Mouse (Mus musculus) intestine, postnatal 0 days (tissue): ENCODE results near the gene Ilf2. TPM values are rescaled to one million over a fixed set of nuclear protein-coding genes. Genes with fewer than 3 reads are reported as not detected.

Experiments used
- ATAC-seq: fragments of 200-750 bp; cut with Nextera tagmentation; 2 replicates; pipeline ENCODE4 v1.8.0; 2017; ENCODE audit warnings: mild to moderate bottlenecking, moderate TSS enrichment, moderate library complexity
- H3K27ac ChIP-seq: fragments of 300-500 bp; sonication (generic); 2 replicates; pipeline ENCODE4 v1.5.1; 2014; ENCODE audit warnings: mild to moderate bottlenecking, low read depth, low read length, moderate library complexity
- H3K27me3 ChIP-seq: fragments of 300-500 bp; sonication (generic); replicated peaks from 2 replicates; pipeline ENCODE4 v1.6.1; 2014; ENCODE audit warnings: low read length, mixed read lengths; ENCODE audit not compliant: control insufficient read depth, insufficient read depth
- H3K36me3 ChIP-seq: fragments of 300-500 bp; sonication (generic); 2 replicates; pipeline ENCODE4 v1.6.1; 2014; ENCODE audit warnings: mild to moderate bottlenecking, moderate library complexity; ENCODE audit not compliant: control insufficient read depth, insufficient read depth
- H3K4me1 ChIP-seq: fragments of 300-500 bp; sonication (generic); replicated peaks from 2 replicates; pipeline ENCODE4 v1.6.1; 2014; ENCODE audit warnings: antibody characterized with exemption, low read length, mixed read lengths; ENCODE audit not compliant: control insufficient read depth, insufficient read depth
- H3K4me2 ChIP-seq: fragments of 300-500 bp; sonication (generic); replicated peaks from 2 replicates; pipeline ENCODE4 v1.6.1; 2014; ENCODE audit warnings: low read depth, mild to moderate bottlenecking, moderate library complexity
- H3K4me3 ChIP-seq: fragments of 300-500 bp; sonication (generic); 2 replicates; pipeline ENCODE4 v1.5.1; 2014; ENCODE audit warnings: low read depth, low read length
- H3K9ac ChIP-seq: fragments of 300-500 bp; sonication (generic); 2 replicates; pipeline ENCODE4 v1.6.1; 2014; ENCODE audit warnings: mild to moderate bottlenecking, low read depth, low read length
- H3K9me3 ChIP-seq: fragments of 300-500 bp; sonication (generic); 2 replicates; pipeline ENCODE4 v1.6.1; 2016; ENCODE audit warnings: mixed run types; ENCODE audit not compliant: control insufficient read depth
- CTCF ChIP-seq: sonication (generic); IDR thresholded peaks from 2 replicates; pipeline ENCODE4 v1.5.1; 2016; ENCODE audit warnings: low read depth, mild to moderate bottlenecking, control low read depth, antibody characterized with exemption, moderate library complexity
- WGBS: fragments of 180-500 bp; shearing (Covaris S2); extraction: QIAGEN DNeasy Blood & Tissue Kit; methylation state at CpG from one replicate; pipeline ENCODE4 v1.1.7; 2014; 5-methylcytosine and 5-hydroxymethylcytosine counted together
- polyA plus RNA-seq: library from polyadenylated mRNA; unstranded; fragments of >200 nt; fragmentation: Nextera tagmentation; extraction: Ambion mirVana; gene quantifications from 2 replicates; pipeline ENCODE4 v1.2.1, GENCODE M21; 2015

Gene Ilf2
- polyA plus RNA-seq, 1 experiment from 2014 or later: 38.3 TPM

DNA sequence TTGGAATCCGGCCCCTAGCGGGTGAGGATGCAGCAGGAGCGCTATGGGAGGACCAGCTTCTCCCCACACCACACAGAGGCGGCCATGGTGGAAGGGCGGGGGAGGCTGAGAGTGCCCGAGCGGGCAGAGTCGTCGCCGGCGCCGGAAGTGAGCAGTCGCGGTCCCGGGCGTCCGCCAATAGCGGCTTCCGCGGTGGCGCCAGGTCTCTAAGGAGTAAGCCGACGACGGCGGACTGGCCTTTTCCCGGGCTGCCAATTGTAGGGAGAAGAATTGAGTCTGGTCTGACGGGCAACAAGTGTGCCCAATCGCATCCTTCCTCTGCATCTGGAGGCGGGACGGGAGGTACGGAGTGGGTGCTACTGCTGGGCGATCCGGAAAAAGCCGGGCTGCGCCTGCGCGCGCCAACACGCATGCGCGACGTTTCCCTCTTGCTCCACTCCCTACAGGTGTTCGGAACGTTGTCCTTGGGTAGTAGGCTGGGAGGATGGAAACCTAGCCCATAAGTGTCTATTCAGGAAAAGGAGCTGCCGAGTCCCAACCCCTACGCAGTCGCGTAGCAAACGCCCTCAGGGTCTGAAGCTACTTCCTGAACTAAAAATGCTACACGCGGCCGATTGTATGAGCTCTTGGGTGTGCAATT is 42.4 kb upstream of the Ilf2 start, which contains the start of gene Ints3:
TSS of gene Ints3 (minus strand) at position 242 of the 640 bp plus-strand sequence.
- Histone ChIP-seq H3K27me3 (no peaks in the 10 kb centered on the region), H3K4me2 (peak within 1 kb of the TSS; percentile 96), H3K36me3 (no peaks in the 10 kb centered on the region), H3K4me3 (peak within 1 kb of the TSS; percentile 69), H3K27ac (peak within 1 kb of the TSS; percentile 97), H3K4me1 (peaks cover 5% of the 10 kb centered on the region; the same call in 1 of the 2 replicates), H3K9me3 (no peaks in the 10 kb centered on the region), H3K9ac (peak within 1 kb of the TSS; percentile 86)
- peak; percentile 100 for ATAC-seq
- under 1% methylated on average over 52 of the region's 52 CpGs for WGBS
- TF ChIP-seq CTCF: 0 out of 2 replicates have a peak, but pooled peaks have one; percentile 19

DNA sequence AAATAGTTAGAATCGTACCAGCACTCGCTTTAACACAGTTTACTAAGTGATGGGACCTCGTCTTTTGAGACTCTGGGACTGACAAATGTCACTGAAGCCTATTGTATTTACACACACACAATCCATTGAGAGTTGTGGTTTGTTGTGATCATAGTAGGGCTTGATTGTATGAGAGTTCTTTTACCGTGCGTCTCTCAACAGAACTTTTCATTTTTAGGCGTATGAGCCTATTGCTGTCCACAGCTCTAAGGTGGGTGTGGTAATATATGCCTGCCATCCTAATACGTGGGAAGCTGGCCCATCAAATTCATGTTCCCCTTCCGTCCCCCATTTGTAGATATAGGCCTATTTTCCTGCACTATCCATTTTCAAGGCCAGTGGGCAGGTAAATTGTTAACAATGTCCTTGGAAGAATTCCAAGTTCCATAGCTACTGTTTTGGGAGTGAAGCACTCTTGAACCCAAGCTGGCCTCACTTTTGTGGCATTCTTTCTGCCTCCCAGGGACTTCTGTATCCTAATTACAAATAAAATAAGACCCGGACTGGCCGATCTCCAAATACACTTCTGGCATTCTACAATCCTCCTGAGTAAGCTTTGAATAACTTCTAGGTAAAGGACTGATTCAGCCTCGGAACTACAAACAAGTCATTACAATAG is 41.7 kb upstream of the Ilf2 start:
- no peak for TF ChIP-seq CTCF
- WGBS: 37% methylated on average over 11 of the region's 11 CpGs
- Histone ChIP-seq H3K9ac (0 out of 2 replicates have a peak overlapping the region, but pooled peaks have one; percentile 86), H3K9me3 (no peaks in the 10 kb centered on the region), H3K36me3 (no peaks in the 10 kb centered on the region), H3K4me2 (peak overlapping the region; percentile 96), H3K4me1 (peaks cover 5% of the 10 kb centered on the region; the same call in 1 of the 2 replicates), H3K4me3 (peak overlapping the region; percentile 69), H3K27me3 (no peaks in the 10 kb centered on the region), H3K27ac (peak overlapping the region; percentile 97; the same call in 1 of the 2 replicates)
- ATAC-seq: no peak

DNA sequence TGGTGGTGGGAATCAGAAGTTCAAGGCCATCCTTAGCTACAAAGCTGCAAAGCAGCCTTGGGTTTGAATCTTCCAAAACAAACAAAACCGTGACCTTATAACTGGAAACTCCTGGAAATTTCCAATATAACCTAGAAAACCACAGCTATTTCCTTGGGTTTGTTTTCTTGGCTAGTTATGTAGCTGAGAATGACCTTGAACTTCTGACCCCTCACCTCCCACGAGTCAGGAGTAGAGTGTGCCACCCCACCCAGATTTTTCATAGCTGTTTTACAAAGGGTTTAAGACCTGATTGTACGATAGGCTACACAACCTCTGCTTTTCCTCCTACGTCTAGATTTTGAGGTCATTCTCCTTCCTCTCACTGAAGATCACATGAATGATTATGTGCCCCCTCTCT is 38.8 kb upstream of the Ilf2 start:
- no peak for ATAC-seq
- peaks cover 3% of the 10 kb centered on the region; the same call in 1 of the 2 replicates for H3K4me1 ChIP-seq
- no peak overlapping the region for H3K27ac ChIP-seq
- no peaks in the 10 kb centered on the region for H3K36me3 ChIP-seq
- no peaks in the 10 kb centered on the region for H3K9me3 ChIP-seq
- no peak for TF ChIP-seq CTCF
- H3K9ac ChIP-seq: no peak overlapping the region
- H3K4me2 ChIP-seq: no peak overlapping the region
- 50% methylated on average over 4 of the region's 4 CpGs for WGBS
- H3K27me3 ChIP-seq: no peaks in the 10 kb centered on the region
- H3K4me3 ChIP-seq: no peak overlapping the region

DNA sequence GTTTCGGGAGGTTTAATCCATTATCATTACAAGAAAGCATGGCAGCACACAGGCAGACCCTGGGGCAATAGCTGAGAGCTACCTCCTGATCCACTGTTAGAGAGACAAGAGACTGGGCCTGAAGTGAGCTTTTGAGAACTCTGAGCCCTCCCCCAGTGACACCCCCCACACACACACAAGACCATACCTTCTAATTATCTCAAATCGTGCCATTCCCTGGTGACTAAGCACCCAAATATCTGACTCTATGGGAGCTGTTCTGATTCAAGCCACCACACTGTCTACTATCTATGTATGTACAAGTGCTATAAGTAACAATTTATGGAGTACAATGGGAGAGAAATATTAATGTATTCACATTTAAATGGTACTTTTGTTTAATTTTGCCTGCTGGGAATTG is 35.2 kb upstream of the Ilf2 start:
- no peak for TF ChIP-seq CTCF
- Histone ChIP-seq H3K9ac (no peak overlapping the region), H3K27ac (no peak overlapping the region), H3K4me3 (no peak overlapping the region), H3K36me3 (no peaks in the 10 kb centered on the region), H3K4me1 (no peaks in the 10 kb centered on the region), H3K27me3 (no peaks in the 10 kb centered on the region), H3K4me2 (no peak overlapping the region), H3K9me3 (no peaks in the 10 kb centered on the region)
- no peak for ATAC-seq
- WGBS: 83% methylated on average over 2 of the region's 2 CpGs

DNA sequence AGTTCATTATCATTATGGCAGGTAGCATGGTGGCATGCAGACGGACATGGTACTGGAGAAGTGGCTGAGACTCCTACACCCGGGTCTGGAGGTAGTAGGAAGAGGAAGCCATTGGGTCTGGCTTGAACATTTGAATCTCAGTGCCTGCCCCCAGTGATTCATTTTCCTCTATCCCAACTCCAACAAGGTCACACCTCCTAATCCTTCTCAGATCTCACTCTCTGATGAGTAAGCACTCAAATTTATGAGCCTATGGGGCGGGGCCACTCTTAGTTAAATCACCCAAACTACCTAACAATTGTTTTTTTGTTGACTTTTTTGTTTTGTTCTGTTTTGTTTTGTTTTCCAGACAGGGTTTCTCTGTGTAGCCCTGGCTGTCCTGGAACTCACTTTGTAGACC is 31.9 kb upstream of the Ilf2 start:
- WGBS: 95% methylated on average over 3 of the region's 3 CpGs
- no peak for ATAC-seq
- no peaks in the 10 kb centered on the region for H3K36me3 ChIP-seq
- no peak overlapping the region for H3K4me2 ChIP-seq
- no peak for TF ChIP-seq CTCF
- H3K27me3 ChIP-seq: no peaks in the 10 kb centered on the region
- no peaks in the 10 kb centered on the region for H3K9me3 ChIP-seq
- no peak overlapping the region for H3K27ac ChIP-seq
- no peak overlapping the region for H3K9ac ChIP-seq
- H3K4me1 ChIP-seq: 0 out of 2 replicates have a peak, but pooled peaks cover 4% of the 10 kb centered on the region
- H3K4me3 ChIP-seq: no peak overlapping the region

DNA sequence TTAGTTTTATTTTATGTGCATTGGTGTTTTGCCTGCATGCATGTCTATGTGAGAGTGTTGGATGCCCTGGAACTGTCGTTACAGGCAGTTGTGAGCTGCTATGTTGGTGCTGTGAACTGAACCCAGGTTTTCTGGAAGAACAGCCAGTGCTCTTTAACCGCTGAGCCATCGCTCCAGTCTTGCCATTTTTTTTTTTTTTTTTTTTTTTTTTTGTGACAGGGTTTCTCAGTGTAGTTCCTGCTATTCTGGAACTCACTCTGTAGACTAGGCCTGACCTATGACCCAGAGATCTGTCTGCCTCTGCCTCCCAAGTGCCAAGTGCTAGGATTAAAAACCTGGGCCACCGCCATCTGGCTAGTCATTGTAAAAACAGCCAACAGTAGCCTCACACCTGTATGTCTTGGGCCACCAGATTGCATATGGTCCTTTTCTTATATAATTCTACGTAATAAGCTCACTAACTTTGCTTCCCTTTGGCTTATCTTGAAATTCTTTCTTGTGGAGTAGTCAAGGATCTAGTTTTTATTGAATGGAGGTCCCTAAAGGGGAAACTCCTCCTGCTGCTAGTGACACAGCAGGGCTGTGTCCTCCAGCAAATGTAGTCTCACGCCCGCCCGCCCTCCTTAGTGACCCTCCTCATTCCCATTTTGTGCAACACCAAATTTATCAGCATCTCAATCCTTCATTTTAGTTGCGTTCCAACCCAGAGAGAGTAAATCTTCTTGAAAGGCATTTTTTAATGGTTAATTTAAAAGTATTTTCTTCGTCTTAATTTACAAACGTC is 30.3 kb upstream of the Ilf2 start:
- H3K4me3 ChIP-seq: no peak overlapping the region
- H3K27ac ChIP-seq: 0 out of 2 replicates have a peak overlapping the region, but pooled peaks have one; percentile 76
- H3K27me3 ChIP-seq: no peaks in the 10 kb centered on the region
- ATAC-seq: no peak
- TF ChIP-seq CTCF: no peak
- 66% methylated on average over 11 of the region's 11 CpGs for WGBS
- no peaks in the 10 kb centered on the region for H3K9me3 ChIP-seq
- 0 out of 2 replicates have a peak, but pooled peaks cover 4% of the 10 kb centered on the region for H3K4me1 ChIP-seq
- 0 out of 2 replicates have a peak overlapping the region, but pooled peaks have one; percentile 38 for H3K9ac ChIP-seq
- H3K4me2 ChIP-seq: peak overlapping the region; percentile 64
- H3K36me3 ChIP-seq: no peaks in the 10 kb centered on the region
